Mouse (Mus musculus): ENCODE data around the gene Synj2. TPM values are rescaled to one million over a fixed set of nuclear protein-coding genes. Genes with fewer than 3 reads are reported as not detected.

The Synj2 gene
- polyA plus RNA-seq, 1 experiment = not detected

GRCm38 (mm10) chr17:5985271-5985670, 44.2 kb downstream of the Synj2 start:
- Histone ChIP-seq H3K27ac (ENCODE audit: insufficient read depth, low read depth, low read length) (no peak overlapping the region), H3K4me1 (ENCODE audit: control insufficient read depth, insufficient read depth, low read length) (peaks cover 22% of the 10 kb centered on the region), H3K4me3 (ENCODE audit: insufficient read depth, low read depth, low read length) (no peak overlapping the region)
- TF ChIP-seq CTCF (IDR thresholded peaks at IDR 0.05; ENCODE audit: insufficient read depth, low read depth, low read length) (no peak), POLR2A (IDR thresholded peaks at IDR 0.05; ENCODE audit: insufficient read depth, low read depth, low read length) (no peak)
- 92% methylated on average over 1 of the region's 1 CpGs for WGBS

DNA sequence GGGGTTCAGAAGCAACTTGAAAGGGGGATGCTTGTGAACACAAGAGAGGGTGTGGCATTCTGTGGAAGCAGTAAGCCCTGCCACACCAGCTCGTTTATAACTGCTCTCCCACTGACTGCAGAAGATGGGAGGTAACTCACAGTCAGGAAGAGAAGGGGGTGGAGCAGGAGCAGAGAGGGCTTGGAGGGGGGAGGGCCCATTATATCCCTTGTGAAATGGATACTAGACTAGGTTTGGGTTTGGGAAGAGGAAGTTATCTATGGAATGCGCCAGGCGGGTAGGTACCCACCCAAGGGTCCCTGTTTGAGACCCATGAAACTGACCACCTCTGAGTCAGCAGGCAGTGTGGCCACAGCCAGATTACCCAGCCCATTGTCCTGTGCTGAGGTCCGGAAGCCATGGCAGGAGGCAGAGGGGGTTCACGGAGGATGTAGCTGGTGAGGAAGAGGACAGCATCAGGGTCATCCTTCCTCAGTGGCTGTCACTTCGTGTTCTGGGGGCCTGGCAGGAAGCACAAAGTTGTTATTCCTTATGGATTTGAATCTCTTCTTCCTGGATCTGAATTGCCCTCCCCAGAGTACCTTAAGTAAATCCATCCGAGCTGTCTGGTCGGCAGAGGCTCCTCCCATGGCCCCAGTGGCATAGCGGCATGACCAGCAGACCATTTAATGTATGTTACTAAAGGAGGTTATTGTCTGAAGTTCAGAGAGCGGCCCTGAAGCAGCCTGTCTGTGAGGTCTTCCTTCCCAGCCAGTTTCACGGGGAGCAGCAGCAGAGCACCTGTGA, 46.4 kb downstream of the Synj2 start:
- TF ChIP-seq CTCF (IDR thresholded peaks at IDR 0.05; ENCODE audit: insufficient read depth, low read depth, low read length) (no peak), POLR2A (IDR thresholded peaks at IDR 0.05; ENCODE audit: insufficient read depth, low read depth, low read length) (no peak)
- Histone ChIP-seq H3K27ac (ENCODE audit: insufficient read depth, low read depth, low read length) (no peak overlapping the region), H3K4me3 (ENCODE audit: insufficient read depth, low read depth, low read length) (no peak overlapping the region), H3K4me1 (ENCODE audit: control insufficient read depth, insufficient read depth, low read length) (peaks cover 22% of the 10 kb centered on the region)
- WGBS = 68% methylated on average over 11 of the region's 11 CpGs

GRCm38 (mm10) chr17:5988102-5988501, 47.0 kb downstream of the Synj2 start:
- Histone ChIP-seq H3K4me1 (ENCODE audit: control insufficient read depth, insufficient read depth, low read length) (peaks cover 21% of the 10 kb centered on the region), H3K4me3 (ENCODE audit: insufficient read depth, low read depth, low read length) (no peak overlapping the region), H3K27ac (ENCODE audit: insufficient read depth, low read depth, low read length) (no peak overlapping the region)
- TF ChIP-seq CTCF (IDR thresholded peaks at IDR 0.05; ENCODE audit: insufficient read depth, low read depth, low read length) (no peak), POLR2A (IDR thresholded peaks at IDR 0.05; ENCODE audit: insufficient read depth, low read depth, low read length) (no peak)
- 73% methylated on average over 4 of the region's 4 CpGs for WGBS

GRCm38 (mm10) chr17:5992866-5993580, 51.9 kb downstream of the Synj2 start:
- H3K4me1 ChIP-seq (ENCODE audit: control insufficient read depth, insufficient read depth, low read length) = peaks cover 24% of the 10 kb centered on the region
- no peak for TF ChIP-seq CTCF (IDR thresholded peaks at IDR 0.05; ENCODE audit: insufficient read depth, low read depth, low read length)
- TF ChIP-seq POLR2A (IDR thresholded peaks at IDR 0.05; ENCODE audit: insufficient read depth, low read depth, low read length) = no peak
- no peak overlapping the region for H3K4me3 ChIP-seq (ENCODE audit: insufficient read depth, low read depth, low read length)
- H3K27ac ChIP-seq (ENCODE audit: insufficient read depth, low read depth, low read length) = no peak overlapping the region
- WGBS = 85% methylated on average over 5 of the region's 5 CpGs

DNA sequence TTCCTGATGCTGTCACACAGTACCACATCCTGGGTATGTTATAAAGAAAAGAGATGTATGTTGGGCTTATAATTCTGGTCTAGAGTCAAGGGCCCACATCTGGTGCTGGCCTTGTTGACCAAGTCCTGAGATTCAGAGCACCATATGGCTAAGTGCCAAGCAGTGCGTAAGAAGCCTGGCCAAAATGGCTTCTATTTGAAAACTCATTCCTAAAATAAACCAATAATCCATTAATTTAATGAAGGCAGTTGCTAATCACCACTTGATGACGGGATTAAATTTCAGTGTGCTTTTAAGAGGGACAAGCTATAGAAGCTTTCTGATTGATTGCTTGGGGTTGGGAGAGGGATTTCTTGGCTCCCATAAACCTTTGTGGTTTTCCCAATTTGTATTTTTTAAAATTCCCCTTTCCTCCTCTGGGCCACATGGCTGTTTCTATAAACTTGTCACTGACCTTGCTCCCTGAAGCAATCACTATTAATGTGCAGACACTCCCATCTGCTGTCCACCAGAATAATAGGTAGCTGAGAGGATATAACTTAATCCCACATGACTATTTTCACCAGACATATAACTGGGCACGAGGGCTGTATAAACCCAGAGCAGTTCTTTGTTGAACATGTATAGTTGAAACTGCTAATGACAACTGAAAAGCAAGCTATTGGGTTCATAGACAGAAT, 52.6 kb downstream of the Synj2 start:
- peaks cover 24% of the 10 kb centered on the region for H3K4me1 ChIP-seq (ENCODE audit: control insufficient read depth, insufficient read depth, low read length)
- H3K27ac ChIP-seq (ENCODE audit: insufficient read depth, low read depth, low read length) = no peak overlapping the region; the same call in 1 of the 2 replicates
- H3K4me3 ChIP-seq (ENCODE audit: insufficient read depth, low read depth, low read length) = no peak overlapping the region
- WGBS = 76% methylated on average over 3 of the region's 3 CpGs
- TF ChIP-seq POLR2A (IDR thresholded peaks at IDR 0.05; ENCODE audit: insufficient read depth, low read depth, low read length) (no peak), CTCF (IDR thresholded peaks at IDR 0.05; ENCODE audit: insufficient read depth, low read depth, low read length) (no peak)

DNA sequence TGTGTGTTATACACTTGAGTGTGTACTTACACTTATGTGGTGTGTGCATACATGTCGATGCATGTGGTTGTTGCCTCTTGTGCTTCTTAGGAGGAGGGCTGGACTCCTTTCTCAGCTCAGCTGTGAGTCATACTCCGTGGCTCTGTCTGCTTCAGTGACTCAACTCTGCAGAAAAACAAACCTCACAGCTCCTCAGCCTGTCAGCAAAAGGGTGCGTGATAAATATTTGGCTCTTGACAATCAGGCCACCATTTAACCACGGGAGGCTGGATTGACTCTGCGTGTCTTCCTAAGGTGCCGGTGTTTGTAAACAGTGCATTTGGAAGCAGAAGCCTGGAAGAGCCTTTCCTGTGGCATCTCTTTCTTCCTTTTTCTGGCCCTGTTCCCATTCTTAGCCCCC, 53.5 kb downstream of the Synj2 start:
- Histone ChIP-seq H3K4me1 (ENCODE audit: control insufficient read depth, insufficient read depth, low read length) (peaks cover 24% of the 10 kb centered on the region), H3K4me3 (ENCODE audit: insufficient read depth, low read depth, low read length) (no peak overlapping the region), H3K27ac (ENCODE audit: insufficient read depth, low read depth, low read length) (peak overlapping the region; percentile 84)
- no peak for TF ChIP-seq CTCF (IDR thresholded peaks at IDR 0.05; ENCODE audit: insufficient read depth, low read depth, low read length)
- no peak for TF ChIP-seq POLR2A (IDR thresholded peaks at IDR 0.05; ENCODE audit: insufficient read depth, low read depth, low read length)
- WGBS = 25% methylated on average over 6 of the region's 6 CpGs

GRCm38 (mm10) chr17:5996589-5996988, 55.5 kb downstream of the Synj2 start:
- no peak overlapping the region for H3K27ac ChIP-seq (ENCODE audit: insufficient read depth, low read depth, low read length)
- H3K4me1 ChIP-seq (ENCODE audit: control insufficient read depth, insufficient read depth, low read length) = peaks cover 27% of the 10 kb centered on the region
- H3K4me3 ChIP-seq (ENCODE audit: insufficient read depth, low read depth, low read length) = no peak overlapping the region
- 95% methylated on average over 14 of the region's 14 CpGs for WGBS
- TF ChIP-seq CTCF (IDR thresholded peaks at IDR 0.05; ENCODE audit: insufficient read depth, low read depth, low read length) = no peak
- no peak for TF ChIP-seq POLR2A (IDR thresholded peaks at IDR 0.05; ENCODE audit: insufficient read depth, low read depth, low read length)

- 37% methylated on average over 16 of the region's 16 CpGs for WGBS
- Histone ChIP-seq H3K4me3 (ENCODE audit: insufficient read depth, low read depth, low read length) (no peak overlapping the region), H3K4me1 (ENCODE audit: control insufficient read depth, insufficient read depth, low read length) (peaks cover 27% of the 10 kb centered on the region), H3K27ac (ENCODE audit: insufficient read depth, low read depth, low read length) (no peak overlapping the region)
- TF ChIP-seq POLR2A (IDR thresholded peaks at IDR 0.05; ENCODE audit: insufficient read depth, low read depth, low read length) (no peak), CTCF (IDR thresholded peaks at IDR 0.05; ENCODE audit: insufficient read depth, low read depth, low read length) (0 out of 2 replicates have a peak, but pooled peaks have one; percentile 14)
These were observed 56.5 kb downstream of the Synj2 start for GRCm38 (mm10) chr17:5997380-5998234.

All from olfactory bulb, adult 2 months (tissue).